Mouse (Mus musculus): ENCODE data around the gene Gm20517.
"Not testable (repeated sequence)": the region's sequence is repeated elsewhere in the genome, so short reads cannot be mapped to it uniquely, and the experiment has no call there.

Gm20517 gene

GRCm38 (mm10) chr17:47596839-47597164 is 14.6 kb upstream of the Gm20517 start:
- peak; percentile 53 for DNase-seq (ENCODE audit: low read depth, low spot score)

GRCm38 (mm10) chr17:47597261-47597660 is 14.1 kb upstream of the Gm20517 start:
- DNase-seq (ENCODE audit: low read depth, low spot score) = no peak

GRCm38 (mm10) chr17:47597838-47598579 is 13.4 kb upstream of the Gm20517 start:
- DNase-seq (ENCODE audit: low read depth, low spot score) = peak; percentile 88

GRCm38 (mm10) chr17:47598580-47599304 is 12.6 kb upstream of the Gm20517 start:
- DNase-seq (ENCODE audit: low read depth, low spot score) = not testable (repeated sequence)

- DNase-seq (ENCODE audit: low read depth, low spot score) = peak; percentile 86
Measured at GRCm38 (mm10) chr17:47599511-47600297, 11.7 kb upstream of the Gm20517 start.

- peak; percentile 64 for DNase-seq (ENCODE audit: low read depth, low spot score)
Measured at GRCm38 (mm10) chr17:47600601-47601388, 10.6 kb upstream of the Gm20517 start.

- no peak for DNase-seq (ENCODE audit: low read depth, low spot score)
Measured at GRCm38 (mm10) chr17:47601389-47601755, 10.0 kb upstream of the Gm20517 start.

- DNase-seq (ENCODE audit: low read depth, low spot score) = no peak
Measured at GRCm38 (mm10) chr17:47602289-47602688, 9.1 kb upstream of the Gm20517 start.

- DNase-seq (ENCODE audit: low read depth, low spot score) = peak; percentile 47
Measured at GRCm38 (mm10) chr17:47606220-47606619, 5.2 kb upstream of the Gm20517 start.

GRCm38 (mm10) chr17:47609182-47609581 is 2.2 kb upstream of the Gm20517 start:
- no peak for DNase-seq (ENCODE audit: low read depth, low spot score)

- DNase-seq (ENCODE audit: low read depth, low spot score) = no peak
Measured at GRCm38 (mm10) chr17:47611661-47611982, 233 bp downstream of the Gm20517 start.

- DNase-seq (ENCODE audit: low read depth, low spot score) = peak; percentile 56
Measured at GRCm38 (mm10) chr17:47614018-47614417, 2.6 kb downstream of the Gm20517 start.

GRCm38 (mm10) chr17:47616119-47616518 is 4.7 kb downstream of the Gm20517 start:
- DNase-seq (ENCODE audit: low read depth, low spot score) = no peak

- DNase-seq (ENCODE audit: low read depth, low spot score) = no peak
Measured at GRCm38 (mm10) chr17:47616652-47617051, 5.3 kb downstream of the Gm20517 start.

GRCm38 (mm10) chr17:47617605-47618307 is 6.4 kb downstream of the Gm20517 start:
- DNase-seq (ENCODE audit: low read depth, low spot score) = no peak

GRCm38 (mm10) chr17:47618556-47619311 is 7.3 kb downstream of the Gm20517 start:
- no peak for DNase-seq (ENCODE audit: low read depth, low spot score)

GRCm38 (mm10) chr17:47622912-47623554 is 11.6 kb downstream of the Gm20517 start:
- DNase-seq (ENCODE audit: low read depth, low spot score) = no peak

GRCm38 (mm10) chr17:47624572-47624971 is 13.2 kb downstream of the Gm20517 start:
- DNase-seq (ENCODE audit: low read depth, low spot score) = peak; percentile 72

GRCm38 (mm10) chr17:47625088-47625487 is 13.7 kb downstream of the Gm20517 start:
- DNase-seq (ENCODE audit: low read depth, low spot score) = no peak

- no peak for DNase-seq (ENCODE audit: low read depth, low spot score)
Measured at GRCm38 (mm10) chr17:47626031-47626430, 14.6 kb downstream of the Gm20517 start.
